Mouse (Mus musculus) midbrain, embryonic 12.5 days (tissue): ENCODE data around the gene Casp8. TPM values are rescaled to one million over a fixed set of nuclear protein-coding genes. Genes with fewer than 3 reads are reported as not detected.
"Not testable (repeated sequence)": the region's sequence is repeated elsewhere in the genome, so short reads cannot be mapped to it uniquely, and the experiment has no call there.

ENCODE experiments used
- ATAC-seq: fragments of 200-750 bp; cut with Nextera tagmentation; 2 replicates; pipeline ENCODE4 v1.8.0; 2017; ENCODE audit warnings: low read depth, moderate TSS enrichment, moderate library complexity; ENCODE audit not compliant: low FRiP score
- H3K27ac ChIP-seq: fragments of 300-500 bp; sonication (generic); replicated peaks from 2 replicates; pipeline ENCODE4 v1.5.1; 2016; ENCODE audit warnings: mild to moderate bottlenecking
- H3K27me3 ChIP-seq: fragments of 300-500 bp; sonication (generic); 2 replicates; pipeline ENCODE4 v1.6.1; 2016; ENCODE audit warnings: mild to moderate bottlenecking
- H3K36me3 ChIP-seq: fragments of 300-500 bp; sonication (generic); 2 replicates; pipeline ENCODE4 v1.6.1; 2016
- H3K4me1 ChIP-seq: fragments of 300-500 bp; sonication (generic); 2 replicates; pipeline ENCODE4 v1.6.1; 2016
- H3K4me2 ChIP-seq: fragments of 300-500 bp; sonication (generic); replicated peaks from 2 replicates; pipeline ENCODE4 v1.6.1; 2016; ENCODE audit warnings: mild to moderate bottlenecking, moderate library complexity
- H3K4me3 ChIP-seq: fragments of 300-500 bp; sonication (generic); 2 replicates; pipeline ENCODE4 v1.5.1; 2016; ENCODE audit warnings: mild to moderate bottlenecking
- H3K9ac ChIP-seq: fragments of 300-500 bp; sonication (generic); replicated peaks from 2 replicates; pipeline ENCODE4 v1.6.1; 2016; ENCODE audit warnings: mild to moderate bottlenecking, moderate library complexity
- H3K9me3 ChIP-seq: fragments of 300-500 bp; sonication (generic); 2 replicates; pipeline ENCODE4 v1.6.1; 2016; ENCODE audit warnings: mild to moderate bottlenecking
- WGBS: fragments of 180-500 bp; shearing (Covaris S2); methylation state at CpG from one replicate; pipeline ENCODE4 v1.1.7; 2016; 5-methylcytosine and 5-hydroxymethylcytosine counted together
- polyA plus RNA-seq: library from polyadenylated mRNA; unstranded; fragments of >200 nt; fragmentation: Nextera tagmentation; extraction: Ambion mirVana; gene quantifications from 2 replicates; pipeline ENCODE4 v1.2.1, GENCODE M21; 2016

Casp8 gene
- polyA plus RNA-seq, 1 experiment from 2014 or later, result 11.8 TPM

DNA sequence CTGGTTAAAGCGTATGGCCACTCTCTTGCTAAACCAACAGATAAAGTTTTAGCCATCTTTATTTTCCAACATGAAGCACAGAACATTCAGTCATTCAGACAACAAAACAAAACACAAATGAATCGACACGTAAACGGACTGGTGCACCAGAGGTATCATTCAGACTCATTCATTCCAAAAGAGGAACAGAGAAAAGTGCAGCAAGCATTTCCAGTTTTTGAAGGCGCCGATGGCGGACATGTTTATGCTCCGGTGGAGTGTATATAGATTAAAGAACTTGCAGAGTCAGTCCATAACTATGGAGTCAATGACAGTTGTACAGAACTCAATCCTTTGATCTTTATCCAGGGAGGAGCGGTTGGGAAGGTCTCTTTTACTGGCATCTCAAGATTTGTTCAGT, 88.1 kb downstream of the Casp8 start:
- not testable (repeated sequence) for ATAC-seq
- 86% methylated on average over 9 of the region's 9 CpGs for WGBS

GRCm38 (mm10) chr1:58885646-58886045, 90.5 kb downstream of the Casp8 start:
- Histone ChIP-seq H3K4me2 (no peak overlapping the region), H3K27me3 (no peaks in the 10 kb centered on the region), H3K9ac (no peak overlapping the region), H3K4me1 (no peaks in the 10 kb centered on the region), H3K36me3 (no peaks in the 10 kb centered on the region), H3K9me3 (no peaks in the 10 kb centered on the region), H3K4me3 (no peak overlapping the region), H3K27ac (no peak overlapping the region)
- WGBS, result 76% methylated on average over 4 of the region's 4 CpGs
- no peak for ATAC-seq

More for the DNA sequence above, 88.1 kb downstream of the Casp8 start:
- not testable (repeated sequence) for H3K36me3 ChIP-seq, H3K9ac ChIP-seq, H3K4me1 ChIP-seq, H3K4me2 ChIP-seq, H3K27me3 ChIP-seq, H3K27ac ChIP-seq, H3K4me3 ChIP-seq, H3K9me3 ChIP-seq

- 71% methylated on average over 5 of the region's 5 CpGs for WGBS
- no peak for ATAC-seq
These were observed 94.8 kb downstream of the Casp8 start for GRCm38 (mm10) chr1:58889826-58890546.

GRCm38 (mm10) chr1:58890697-58891290, 95.6 kb downstream of the Casp8 start:
- not testable (repeated sequence) for H3K9me3 ChIP-seq, H3K36me3 ChIP-seq, H3K4me2 ChIP-seq, H3K4me1 ChIP-seq, H3K27me3 ChIP-seq, ATAC-seq, H3K4me3 ChIP-seq, H3K9ac ChIP-seq, H3K27ac ChIP-seq
- 77% methylated on average over 4 of the region's 5 CpGs for WGBS

More at GRCm38 (mm10) chr1:58889826-58890546, 94.8 kb downstream of the Casp8 start:
- no peak overlapping the region for H3K27ac ChIP-seq
- no peaks in the 10 kb centered on the region for H3K4me1 ChIP-seq
- H3K4me2 ChIP-seq, result no peak overlapping the region
- no peak overlapping the region for H3K4me3 ChIP-seq
- H3K36me3 ChIP-seq, result no peaks in the 10 kb centered on the region
- no peaks in the 10 kb centered on the region for H3K9me3 ChIP-seq
- H3K27me3 ChIP-seq, result no peaks in the 10 kb centered on the region
- no peak overlapping the region for H3K9ac ChIP-seq

DNA sequence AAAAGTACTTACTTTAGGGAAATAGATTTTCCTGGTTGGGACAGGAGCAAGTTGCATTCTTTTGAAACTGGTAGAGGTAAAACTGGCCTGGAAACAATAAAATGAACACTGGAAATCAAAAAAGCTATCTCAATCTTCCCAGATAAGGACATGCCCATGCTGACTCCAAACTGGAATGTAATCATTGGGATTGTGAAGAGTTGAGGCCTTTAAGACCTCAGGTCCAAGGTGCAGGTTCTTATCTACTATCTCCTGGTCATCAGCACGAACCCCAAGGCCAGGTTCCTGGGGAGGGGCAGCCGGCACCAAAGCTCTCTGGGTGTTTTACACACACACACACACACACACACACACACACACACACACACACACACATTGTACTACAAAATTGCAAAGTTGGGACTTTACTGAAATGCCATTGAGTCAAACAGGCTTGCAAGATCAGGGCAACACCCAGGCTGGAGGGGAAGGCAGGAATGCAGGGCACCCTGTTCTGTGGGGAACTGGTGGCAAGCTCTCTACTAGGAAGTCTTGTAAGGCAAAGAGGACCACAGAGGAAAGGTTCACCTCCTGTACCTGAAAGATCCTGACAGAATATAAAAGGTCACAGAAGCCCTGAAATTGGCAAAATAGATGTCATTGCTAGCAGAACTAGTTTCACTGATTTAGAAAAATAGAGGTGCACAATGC, 96.5 kb downstream of the Casp8 start:
- H3K4me3 ChIP-seq, H3K27ac ChIP-seq, H3K36me3 ChIP-seq, H3K4me2 ChIP-seq, ATAC-seq, H3K9ac ChIP-seq, H3K4me1 ChIP-seq, H3K27me3 ChIP-seq, H3K9me3 ChIP-seq: not testable (repeated sequence)
- WGBS, result 75% methylated on average over 2 of the region's 2 CpGs

GRCm38 (mm10) chr1:58892386-58892785, 97.2 kb downstream of the Casp8 start:
- not testable (repeated sequence) for ATAC-seq, H3K27me3 ChIP-seq, H3K27ac ChIP-seq, H3K4me2 ChIP-seq, H3K4me1 ChIP-seq, H3K4me3 ChIP-seq, H3K36me3 ChIP-seq, H3K9ac ChIP-seq, H3K9me3 ChIP-seq
- 82% methylated on average over 7 of the region's 8 CpGs for WGBS

Other genes starting within 250 kb of the Casp8 start
- gene Fam126b, start 209.1 kb upstream of the Casp8 start, polyA plus RNA-seq, result 9.9 and 10.5 TPM in 2 replicates
- gene Ndufb3, start 209.0 kb upstream of the Casp8 start, polyA plus RNA-seq, result 146 and 161 TPM in 2 replicates
- not detected in 2 replicates for gene Als2cr12, start 99.4 kb upstream of the Casp8 start, polyA plus RNA-seq
- gene Cflar, start 83.9 kb upstream of the Casp8 start, polyA plus RNA-seq, result 26.4 and 26.6 TPM in 2 replicates
- 19.9 and 20.4 TPM in 2 replicates for gene Trak2, start 178.1 kb downstream of the Casp8 start, polyA plus RNA-seq
- gene Stradb, start 178.1 kb downstream of the Casp8 start, polyA plus RNA-seq, result 40.8 and 46.2 TPM in 2 replicates